Mouse (Mus musculus): ENCODE measurements at regions not wholly inside any gene's neighbourhood (a gene's known extent, or its start where the extent isn't known, plus 50 kb on each side); places are given as distances from the start of the nearest gene placed in this dataset.

DNA sequence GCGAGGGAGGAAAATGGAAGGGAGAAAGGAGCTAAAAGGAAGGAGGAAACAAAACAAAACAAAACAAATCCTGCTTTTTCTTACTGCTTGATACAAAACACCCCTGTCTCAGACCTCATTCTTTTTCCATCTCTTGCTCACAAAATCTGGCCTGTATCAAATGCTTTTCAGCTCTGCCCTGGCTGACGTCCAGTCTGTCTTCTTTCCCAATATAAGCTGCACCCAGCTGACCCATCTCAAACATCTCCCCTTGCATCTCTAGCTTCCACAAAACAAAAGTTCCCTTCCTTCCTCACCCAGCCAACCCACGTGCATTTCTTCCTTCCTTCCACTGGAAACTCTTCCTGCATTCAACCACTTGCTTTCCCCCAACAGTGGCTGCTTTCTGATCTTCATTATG is 183.1 kb upstream of the Usp25 start:
- TF ChIP-seq CTCF (IDR thresholded peaks at IDR 0.05; ENCODE audit: borderline replicate concordance, insufficient read depth, low read depth, low read length) (no peak), POLR2A (IDR thresholded peaks at IDR 0.05; ENCODE audit: borderline replicate concordance, insufficient read depth, low read length) (no peak)

Measured in cerebellum, adult 2 months (tissue).